Mouse (Mus musculus) lung, adult 18-20 months (tissue): ENCODE data around the gene Erg.

Source experiments
- DNase-seq, 2 experiments: peaks; one replicate each; pipeline ENCODE4 v3.0.0; 2022; ENCODE audit warnings: mixed read lengths in 2 of 2

Gene Erg

DNA sequence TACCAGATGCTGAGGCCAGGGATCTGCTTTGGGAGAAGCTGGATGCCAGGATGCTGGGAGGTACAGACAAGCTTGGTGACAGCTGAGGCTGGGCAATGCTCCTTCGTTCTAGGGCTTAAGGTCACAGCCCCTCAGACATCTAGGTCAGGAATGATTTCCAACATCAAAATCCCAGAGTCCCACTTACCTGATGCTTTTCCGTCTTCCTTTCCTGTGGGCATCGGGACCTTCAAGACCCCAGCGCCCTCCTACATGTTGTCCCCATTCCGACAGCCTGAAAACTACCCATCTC, at the start of gene Erg:
TSS of gene Erg (minus strand) at position 283 of the 292 bp plus-strand sequence.
- DNase-seq, result no peak

DNA sequence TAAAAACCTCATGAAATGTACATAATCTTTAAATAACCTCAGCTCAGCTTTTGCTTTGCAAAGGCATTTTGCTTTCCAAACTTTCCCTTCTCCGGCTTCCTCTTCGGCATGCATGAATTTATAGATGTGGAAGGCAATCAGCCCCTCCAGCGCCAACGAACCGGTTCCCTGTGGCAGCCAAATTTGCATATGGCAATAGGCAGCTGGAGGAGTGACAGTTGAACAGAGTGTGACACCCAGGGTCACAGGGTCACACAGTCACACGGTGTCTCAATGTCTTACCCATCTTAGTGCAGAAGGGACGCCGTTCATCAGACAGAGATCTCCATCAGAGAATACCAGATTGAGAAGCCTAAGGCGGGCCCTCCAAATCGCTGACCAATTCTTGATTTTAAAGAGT, 45.4 kb upstream of the Erg start:
- no peak for DNase-seq

DNA sequence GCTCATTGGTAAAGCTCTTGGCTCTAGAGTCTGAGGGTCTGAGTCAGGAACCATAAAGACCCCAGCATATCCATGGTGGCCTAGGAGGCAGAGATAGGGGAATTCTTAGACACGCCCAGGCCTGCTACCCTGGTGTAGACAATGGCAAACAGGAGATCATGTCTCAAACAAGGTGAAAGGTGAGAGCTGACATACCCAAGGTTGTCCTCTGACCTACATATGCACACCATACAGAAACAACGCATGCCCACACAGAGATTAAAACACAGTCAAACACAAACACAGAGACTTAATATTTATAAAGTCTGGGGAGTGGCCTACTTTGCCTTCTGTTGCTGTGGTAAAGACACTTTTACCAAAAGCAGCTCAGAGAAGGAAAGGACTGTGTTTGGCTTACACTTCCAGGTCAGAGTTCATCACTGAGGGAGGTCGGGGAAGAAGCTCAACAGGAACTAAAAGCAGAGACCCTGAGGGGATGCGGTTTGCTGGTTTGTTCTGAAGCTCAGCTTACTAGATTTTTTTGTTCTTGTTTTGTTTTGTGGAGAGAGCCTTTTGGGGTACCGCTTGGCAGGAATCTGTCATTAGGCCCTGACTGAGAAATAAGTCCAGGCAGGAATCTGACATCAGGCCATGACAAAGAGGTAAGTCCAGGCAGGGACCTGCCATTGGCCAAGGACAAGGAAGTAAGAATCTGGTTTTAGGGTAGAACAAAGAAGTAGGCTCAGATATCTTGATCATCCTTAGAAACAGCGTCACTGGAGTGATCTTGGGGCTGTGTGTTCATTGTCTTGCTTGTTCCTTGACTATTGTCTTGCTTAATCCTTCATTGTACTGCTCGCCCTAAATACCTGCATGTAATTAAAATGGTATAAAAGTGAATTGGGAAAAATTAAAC, 37.7 kb upstream of the Erg start:
- no peak for DNase-seq

DNA sequence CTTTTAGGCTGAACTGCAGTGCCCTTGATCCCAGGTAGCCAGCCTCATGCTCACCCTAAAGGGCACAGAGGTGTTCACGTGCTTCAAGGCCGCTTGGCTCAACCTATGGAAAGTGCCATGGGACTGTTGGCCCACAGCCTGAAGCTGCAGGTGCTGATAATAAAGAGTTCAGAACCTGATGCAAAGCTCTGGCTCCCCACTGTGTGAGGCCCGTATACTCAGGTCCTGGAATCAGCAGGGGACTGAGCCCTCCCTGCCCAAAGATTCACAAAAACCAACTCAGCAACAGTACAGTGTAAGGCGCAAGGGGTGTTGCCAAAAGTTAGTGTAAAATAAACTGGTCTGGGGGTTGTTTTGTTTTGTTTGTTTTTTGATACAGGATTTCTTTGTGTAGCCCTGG, 36.7 kb upstream of the Erg start:
- DNase-seq, result no peak

DNA sequence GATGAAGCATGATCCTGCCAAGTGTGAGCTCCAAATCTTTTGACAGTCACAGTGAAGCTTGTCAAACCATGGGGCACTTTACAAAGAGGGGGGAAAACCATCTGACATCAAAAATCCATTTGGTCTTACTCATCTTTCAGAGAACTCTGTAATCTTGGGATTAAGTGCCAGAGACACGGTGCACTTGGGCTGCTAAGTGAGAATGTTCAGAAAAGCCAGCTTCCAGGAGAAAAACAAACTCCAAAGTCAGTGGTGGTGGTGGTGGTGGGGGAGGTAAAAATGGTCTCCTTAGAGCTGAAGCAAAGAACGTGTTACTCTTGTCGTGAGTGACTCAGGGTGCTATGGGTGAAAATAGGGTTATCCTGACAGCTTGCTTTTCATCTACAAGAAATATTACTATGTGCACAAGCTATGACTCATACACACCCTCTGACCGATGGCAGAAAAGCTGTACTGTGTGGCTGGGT, 33.5 kb upstream of the Erg start:
- peak; percentile 12 to 26 for DNase-seq

DNA sequence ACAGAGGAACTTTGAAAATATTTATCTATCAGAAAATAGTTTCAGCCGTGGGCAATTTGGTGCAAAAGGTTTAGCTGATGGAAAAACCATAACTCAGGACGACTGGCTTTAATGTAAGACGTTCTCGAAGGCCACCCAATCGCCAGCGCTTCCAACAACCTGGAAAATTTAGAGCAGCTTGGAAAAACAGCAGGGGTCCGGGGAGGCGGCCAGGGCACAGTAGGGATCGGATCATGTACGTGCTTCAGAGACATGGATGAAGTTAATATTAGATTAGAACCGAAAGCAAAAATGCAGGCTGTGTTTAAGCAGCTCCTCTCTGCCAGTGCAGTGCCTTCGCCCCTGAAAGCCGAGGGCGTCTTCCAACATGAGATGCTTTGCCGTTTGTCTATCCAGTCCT, 31.8 kb upstream of the Erg start:
- no peak for DNase-seq

GRCm38 (mm10) chr16:95617720-95618119, 31.3 kb upstream of the Erg start:
- no peak for DNase-seq

- DNase-seq, result peak in 1 of 2 experiments; percentile 19
Observed at GRCm38 (mm10) chr16:95615579-95615978, 29.2 kb upstream of the Erg start.

DNA sequence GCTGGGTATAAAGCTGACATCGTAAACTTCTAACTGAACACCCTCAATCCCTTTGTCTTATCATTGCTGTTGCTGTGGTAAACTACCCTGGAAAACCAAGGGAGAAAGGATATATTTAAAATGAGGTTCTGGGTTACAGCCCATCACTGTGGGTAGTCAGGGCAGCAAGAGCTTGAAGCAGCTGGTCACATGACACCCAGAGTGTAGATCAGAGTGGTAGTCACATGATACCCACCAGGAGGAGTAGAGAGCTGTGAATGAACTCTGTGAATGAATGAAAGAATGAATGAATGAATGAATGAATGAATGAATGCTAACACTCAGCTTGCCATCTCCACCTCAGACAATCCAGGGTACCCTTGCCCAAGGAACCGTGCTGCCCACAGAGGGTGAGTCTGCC, 28.1 kb upstream of the Erg start:
- DNase-seq, result no peak

DNA sequence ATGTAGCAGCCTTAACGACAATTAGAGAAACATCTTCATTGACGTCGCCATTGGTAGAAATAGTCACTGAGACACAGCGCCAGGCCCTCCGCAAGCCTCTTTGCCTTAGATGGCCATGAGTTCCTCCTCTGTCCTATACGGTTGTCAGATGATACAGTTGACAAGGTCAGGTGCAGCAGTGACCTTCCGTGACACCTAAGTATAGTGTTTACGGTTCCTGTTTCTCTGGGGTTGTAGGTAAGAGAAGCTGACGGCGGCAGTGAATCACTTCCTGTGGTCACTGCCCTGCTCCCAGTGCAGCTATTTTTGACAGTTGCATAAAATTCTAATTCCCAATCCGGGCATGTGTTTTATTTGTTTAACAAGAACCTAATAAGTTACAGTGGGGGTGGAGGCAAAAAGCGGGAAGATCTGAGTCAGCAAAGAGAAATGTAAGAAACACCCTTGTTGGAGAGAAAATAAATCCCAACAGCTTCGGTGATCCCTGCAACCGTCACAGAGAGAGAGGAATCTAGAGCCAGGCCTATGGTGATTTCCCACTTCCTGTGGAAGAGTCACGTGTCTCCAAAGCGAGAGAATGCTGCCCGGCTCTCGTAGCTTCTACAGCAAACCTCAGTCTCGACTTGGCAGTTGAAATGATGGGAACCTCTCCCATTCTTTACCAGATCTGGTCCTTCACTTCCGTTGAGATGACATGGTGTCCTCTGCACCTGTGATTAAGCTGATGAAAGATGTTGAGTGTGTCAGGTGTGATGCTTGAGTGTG, 25.8 kb upstream of the Erg start:
- no peak for DNase-seq

GRCm38 (mm10) chr16:95608624-95609023, 22.2 kb upstream of the Erg start:
- DNase-seq, result no peak

DNA sequence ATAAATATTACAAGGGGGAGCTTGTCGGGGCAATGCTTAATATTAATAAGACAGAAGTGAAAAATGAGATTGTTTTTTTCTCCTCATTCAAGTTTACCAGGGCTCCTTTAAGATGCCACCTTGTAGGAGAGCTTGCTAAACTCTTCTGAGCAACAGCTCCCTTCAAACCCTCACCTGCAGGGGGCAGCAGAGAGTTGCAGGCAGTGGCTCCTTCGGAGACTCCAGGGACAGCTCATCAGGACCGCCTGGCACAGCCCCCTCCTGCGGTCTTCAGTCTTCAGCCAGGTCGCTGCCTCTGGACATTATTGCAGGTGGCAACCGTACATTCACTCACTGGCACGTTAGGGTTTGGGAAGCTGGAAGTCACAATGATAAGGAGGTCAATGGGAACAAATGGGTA, 18.9 kb upstream of the Erg start:
- DNase-seq, result peak; percentile 62 to 73

- DNase-seq, result no peak
Observed at GRCm38 (mm10) chr16:95602504-95602903, 16.1 kb upstream of the Erg start.

DNA sequence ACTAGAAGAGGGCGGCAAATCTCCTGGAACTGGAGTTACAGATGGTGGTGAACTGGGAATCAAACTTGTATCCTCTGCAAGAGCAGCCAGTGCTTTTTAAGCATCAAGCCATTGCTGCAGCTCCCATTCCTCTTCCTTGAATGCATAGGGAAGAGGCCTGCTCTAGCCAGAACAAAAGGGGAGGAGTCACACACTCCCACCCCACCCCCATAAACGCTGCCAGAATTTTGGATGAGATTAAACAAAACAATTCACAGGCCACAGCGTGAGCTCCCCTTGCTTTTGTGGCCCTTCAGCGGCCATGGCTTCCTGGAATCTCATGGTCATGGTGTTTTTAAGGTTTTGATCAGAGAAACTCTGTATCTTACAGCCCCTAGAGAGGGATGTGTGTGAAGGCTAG, 15.4 kb upstream of the Erg start:
- no peak for DNase-seq

DNA sequence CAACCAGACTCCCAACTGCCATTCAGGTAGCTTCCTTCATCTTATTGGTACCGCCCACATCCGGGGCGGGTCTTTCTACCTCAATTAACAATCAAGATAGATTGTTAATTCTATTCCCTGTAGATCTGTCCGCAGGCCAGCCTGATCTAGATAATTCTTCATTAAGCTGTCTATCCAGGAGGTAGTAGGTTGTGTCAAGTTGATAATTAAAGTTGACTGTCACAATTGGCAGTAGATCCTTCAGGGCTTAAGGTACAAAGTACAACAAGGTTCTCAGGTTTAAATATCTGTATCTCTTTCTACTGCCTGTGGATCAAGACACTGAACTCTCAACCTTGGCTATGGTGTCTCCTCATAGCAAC, 14.8 kb upstream of the Erg start:
- no peak for DNase-seq

GRCm38 (mm10) chr16:95600572-95601218, 14.3 kb upstream of the Erg start:
- DNase-seq, result no peak

DNA sequence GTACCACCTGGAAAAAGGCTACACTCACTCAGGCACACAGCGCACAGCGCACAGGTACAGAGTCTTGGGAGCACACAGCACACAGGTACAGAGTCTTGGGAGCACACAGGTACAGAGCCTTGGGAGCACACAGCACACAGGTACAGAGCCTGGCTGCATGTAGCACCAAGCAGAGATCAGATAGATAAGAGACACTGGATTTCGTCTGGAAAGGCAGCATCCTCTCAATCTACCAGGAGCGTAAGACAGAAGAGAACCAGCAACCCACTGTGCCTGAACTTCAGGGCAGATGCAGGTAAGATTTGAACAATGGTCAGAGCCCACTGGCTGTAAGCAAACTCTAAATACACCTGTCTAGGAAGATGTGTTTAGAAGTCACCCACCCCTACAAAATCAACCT, 12.5 kb upstream of the Erg start:
- no peak for DNase-seq

- DNase-seq, result no peak
Observed at GRCm38 (mm10) chr16:95597578-95597951, 11.2 kb upstream of the Erg start.

DNA sequence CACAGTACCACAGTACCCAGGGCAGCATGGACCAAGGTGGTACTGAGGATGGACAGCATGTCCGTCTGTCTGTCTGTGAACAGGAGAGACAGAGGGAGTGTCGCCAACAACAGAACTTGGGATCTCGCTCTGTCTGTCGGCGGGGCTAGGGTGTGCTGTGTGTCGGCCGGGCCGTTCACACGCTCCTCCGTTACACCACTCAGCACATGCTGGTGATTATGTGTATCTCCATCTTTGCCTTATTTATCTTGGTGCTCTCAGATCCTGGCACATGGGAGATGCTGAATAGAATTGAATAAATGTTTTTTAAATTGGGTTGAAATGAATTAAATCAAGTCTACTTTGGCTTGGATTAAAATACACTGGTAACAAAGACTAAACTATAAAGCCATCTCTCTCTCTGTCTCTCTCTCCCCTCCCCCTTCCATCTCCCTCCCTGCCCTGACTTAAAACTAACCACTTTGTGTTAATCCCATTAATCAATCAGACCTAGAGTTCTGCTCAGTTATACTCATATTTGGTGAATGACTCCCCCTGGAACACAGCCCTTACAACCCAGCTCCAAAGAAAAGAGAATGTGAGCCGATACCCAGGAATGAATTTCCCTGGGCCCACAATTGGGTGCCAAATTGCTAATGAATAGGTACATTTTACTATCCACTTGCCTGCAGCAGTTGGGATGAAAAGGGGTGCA, 10.6 kb upstream of the Erg start:
- no peak for DNase-seq

GRCm38 (mm10) chr16:95588849-95589248, 2.5 kb upstream of the Erg start:
- no peak for DNase-seq

- no peak for DNase-seq
Observed at GRCm38 (mm10) chr16:95586726-95587125, 333 bp upstream of the Erg start.

DNA sequence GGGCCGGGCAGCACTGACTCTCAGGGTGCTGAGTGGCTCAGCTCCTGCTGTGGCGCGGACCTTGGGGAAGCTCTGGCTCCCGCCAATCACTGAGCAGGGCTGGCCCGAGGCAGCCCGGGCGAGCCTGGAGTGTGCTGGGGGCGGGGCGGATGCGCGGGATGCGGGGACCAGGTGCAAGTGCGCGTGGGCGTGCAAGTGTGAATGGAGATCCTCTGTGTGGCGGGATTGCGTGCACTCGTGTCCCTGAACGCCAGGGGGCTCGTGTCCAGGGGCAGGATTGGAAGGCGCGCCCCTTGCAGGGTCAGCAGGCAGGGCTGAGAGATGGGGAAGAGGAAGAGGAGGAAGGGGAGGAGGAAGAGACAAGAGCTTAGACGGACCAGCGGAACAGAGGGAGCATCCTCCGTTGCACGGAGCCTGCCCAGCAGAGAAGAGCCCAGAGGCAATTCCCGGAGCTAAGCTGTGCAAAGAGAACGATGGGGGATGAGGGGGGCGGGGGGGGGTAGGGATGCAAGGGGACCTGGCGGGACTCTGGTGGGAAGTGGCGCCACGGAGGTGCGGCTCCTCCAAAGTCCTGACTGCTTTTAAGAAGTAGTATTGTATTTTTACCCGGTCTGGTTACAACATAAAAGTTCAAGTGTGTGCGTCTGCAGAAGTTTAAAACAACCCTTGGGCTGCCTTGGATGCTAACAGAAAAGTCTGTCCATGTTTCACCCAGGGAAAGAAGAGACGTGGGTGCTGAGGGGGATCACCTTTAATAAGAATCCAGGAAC, 667 bp downstream of the Erg start:
- DNase-seq, result peak; percentile 9 to 18
